Mouse (Mus musculus): ENCODE measurements around the gene Gm21903. TPM values are rescaled to one million over a fixed set of nuclear protein-coding genes. Genes with fewer than 3 reads are reported as not detected.

Gene Gm21903
- not detected in 2 replicates for polyA plus RNA-seq (2012; ENCODE audit: low replicate concordance)

GRCm38 (mm10) chr17:39043241-39043640 lies at the start of gene Gm21903:
Gene Gm21903 (minus strand): TSS chr17:39043341.

GRCm38 (mm10) chr17:39076937-39077336 lies 33.8 kb upstream of the Gm21903 start, which contains the start of gene Esp23:
Gene Esp23 (minus strand): TSS chr17:39077037.

DNA sequence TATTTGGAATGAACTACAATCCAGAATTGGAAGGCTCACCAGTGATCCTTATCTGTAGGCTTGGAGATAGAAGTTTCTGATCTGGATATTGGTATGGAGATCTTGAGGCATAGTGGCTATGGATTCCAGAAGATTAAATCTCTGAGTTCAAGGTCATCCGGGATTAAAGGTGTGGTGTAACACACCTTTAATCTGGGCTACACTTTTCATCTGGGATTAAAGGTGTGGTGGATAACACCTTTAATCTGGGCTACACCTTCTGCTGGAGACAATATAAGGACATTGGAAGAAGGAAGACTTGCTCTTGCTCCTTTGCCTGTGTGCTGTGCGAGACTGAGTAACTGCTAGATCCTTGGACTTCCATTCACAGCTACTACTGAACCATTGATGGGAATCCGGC lies 6.7 kb downstream of the Gm21903 start, which contains the start of gene Esp24:
TSS of gene Esp24 (plus strand) at position 301 of the 400 bp plus-strand sequence.

Other genes starting within 250 kb of the Gm21903 start
- not detected in 2 replicates for gene Esp24, start 6.6 kb downstream of the Gm21903 start, polyA plus RNA-seq (2012; ENCODE audit: low replicate concordance)
- gene Esp23, start 33.7 kb upstream of the Gm21903 start, polyA plus RNA-seq (2012; ENCODE audit: low replicate concordance): not detected in 2 replicates
- gene Esp22, start 52.0 kb upstream of the Gm21903 start, polyA plus RNA-seq (2012; ENCODE audit: low replicate concordance): not detected in 2 replicates

Data from leukemia stem cell, adult 10-12 weeks (primary cell).